Mouse (Mus musculus) retina, adult 2 months (tissue): ENCODE data around the gene Scn2a.

ENCODE experiments used
- DNase-seq: peaks from one replicate; pipeline ENCODE4 v3.0.0-alpha.2; 2012; ENCODE audit warnings: low read depth, low spot score

The Scn2a gene

DNA sequence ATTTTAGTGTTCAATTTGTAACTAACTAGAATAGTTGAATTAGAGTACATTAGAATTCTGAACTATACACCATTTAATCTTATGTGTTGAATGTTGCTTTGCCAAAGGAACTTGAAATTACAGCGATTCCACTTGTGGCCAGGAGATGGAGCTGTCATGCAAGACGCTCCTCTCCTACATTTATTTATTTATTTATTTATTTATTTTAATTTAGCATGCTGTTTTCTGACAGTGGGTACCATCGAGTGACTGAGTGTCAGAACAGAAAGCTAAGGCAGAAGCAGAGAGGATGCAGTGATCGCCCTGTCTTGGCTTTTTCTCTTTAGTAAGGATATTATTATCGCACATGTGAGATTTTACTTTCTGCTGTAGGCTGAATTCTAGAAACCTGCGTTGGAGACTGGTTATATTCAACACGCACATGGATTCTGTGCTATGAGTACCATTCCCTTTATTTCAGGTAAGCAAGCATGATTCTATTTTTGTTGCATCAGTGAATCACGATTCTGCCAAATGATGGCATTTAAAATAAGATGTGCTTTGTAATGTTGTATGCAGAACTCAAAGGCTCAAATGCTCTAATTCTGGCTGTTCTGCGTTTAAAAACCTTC, at the start of gene Scn2a:
TSS of gene Scn2a (plus strand) at position 216 of the 611 bp plus-strand sequence.
- no peak for DNase-seq

DNA sequence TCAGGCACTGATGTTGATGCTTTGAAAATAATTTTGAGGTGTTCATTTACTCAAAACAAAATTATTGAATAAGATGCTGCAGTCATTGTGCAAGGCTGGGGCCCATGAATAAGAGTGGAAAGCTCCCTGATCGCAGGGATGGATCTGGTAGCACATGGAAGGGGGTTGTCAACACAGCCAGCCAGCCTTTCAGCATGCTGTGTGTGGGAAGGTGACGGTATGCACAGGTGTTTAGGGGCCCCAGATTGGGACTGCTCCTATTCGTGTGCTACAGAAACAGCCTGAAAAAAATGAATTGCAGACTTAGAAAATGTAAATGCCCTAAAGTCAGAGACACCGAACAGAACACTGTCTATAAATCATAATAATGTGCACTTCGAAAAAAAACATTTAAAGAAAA, 32.9 kb upstream of the Scn2a start:
- no peak for DNase-seq

DNA sequence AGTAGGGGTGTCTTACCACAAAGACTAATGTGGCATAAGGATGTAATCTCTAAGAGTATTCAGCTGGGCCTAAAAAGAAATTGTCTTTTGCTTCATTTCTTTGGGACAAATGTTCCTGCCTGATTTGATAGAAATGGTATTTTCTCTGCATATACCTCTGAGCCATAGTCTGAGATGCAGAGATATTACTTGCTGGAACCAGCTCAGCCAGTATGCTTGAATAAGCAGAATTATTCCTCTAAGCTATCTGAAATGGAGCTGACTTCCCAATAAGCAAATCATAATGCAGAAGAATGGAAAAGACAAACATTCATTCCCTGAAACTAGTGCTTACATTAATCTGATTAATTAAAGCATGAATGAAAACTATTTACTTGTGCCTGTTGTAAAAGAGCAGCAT, 12.8 kb upstream of the Scn2a start:
- no peak for DNase-seq

DNA sequence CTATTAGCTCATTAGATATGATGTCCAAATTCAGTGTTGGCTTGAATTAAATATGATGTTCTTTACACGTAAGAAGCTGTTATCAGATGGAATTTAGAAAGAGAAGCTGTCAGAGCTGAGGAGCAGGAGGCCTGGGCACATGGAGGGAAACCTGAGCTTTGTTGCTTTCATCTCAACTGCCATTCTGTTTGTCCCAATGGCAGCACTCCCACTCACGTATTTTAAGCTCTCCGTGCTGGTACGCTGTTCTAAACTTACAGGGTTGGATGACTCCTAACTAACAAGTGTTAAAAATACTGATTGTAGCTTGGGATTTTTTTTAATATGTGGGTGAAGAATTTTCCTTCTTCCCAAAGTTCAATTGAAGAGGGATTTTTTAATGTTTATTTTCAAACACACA, 8.7 kb upstream of the Scn2a start:
- DNase-seq: no peak

DNA sequence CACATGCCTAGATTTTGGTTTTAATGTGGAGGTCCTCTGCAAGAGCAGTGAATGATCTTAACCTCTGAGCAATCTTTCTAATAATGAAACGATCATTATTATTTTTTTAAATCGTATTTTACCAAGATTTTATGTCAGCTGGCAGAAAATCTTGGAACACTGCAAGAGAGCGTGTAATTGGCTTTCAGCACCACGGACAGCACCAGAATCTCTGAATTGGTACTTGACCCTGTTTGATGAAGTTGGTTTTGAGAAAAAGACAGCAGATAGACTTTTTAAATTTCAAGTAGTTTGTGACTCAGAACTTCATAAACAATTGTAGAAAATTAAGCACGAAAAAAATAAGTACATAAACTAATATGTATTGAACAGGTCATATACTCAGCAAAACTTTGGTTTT, 790 bp upstream of the Scn2a start:
- DNase-seq: no peak

DNA sequence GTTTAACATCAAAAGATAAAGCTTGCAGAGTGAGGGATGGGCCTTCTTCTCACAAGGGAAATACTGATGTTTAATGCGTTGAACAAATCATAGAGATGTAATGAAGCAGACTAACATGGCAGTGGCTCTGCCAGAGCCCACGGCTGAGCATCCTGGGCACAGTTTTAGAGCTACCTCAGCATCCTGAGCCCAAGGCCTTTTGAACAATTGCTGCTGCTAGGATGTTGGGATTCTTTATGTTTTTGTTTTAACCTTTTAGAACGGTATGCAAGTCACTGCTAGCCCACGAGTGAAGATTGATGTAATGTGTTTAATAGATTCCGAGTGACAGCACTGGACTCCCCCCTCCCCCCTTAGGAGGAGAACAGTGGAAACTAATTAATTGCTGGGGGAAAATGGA, 683 bp downstream of the Scn2a start:
- no peak for DNase-seq

DNA sequence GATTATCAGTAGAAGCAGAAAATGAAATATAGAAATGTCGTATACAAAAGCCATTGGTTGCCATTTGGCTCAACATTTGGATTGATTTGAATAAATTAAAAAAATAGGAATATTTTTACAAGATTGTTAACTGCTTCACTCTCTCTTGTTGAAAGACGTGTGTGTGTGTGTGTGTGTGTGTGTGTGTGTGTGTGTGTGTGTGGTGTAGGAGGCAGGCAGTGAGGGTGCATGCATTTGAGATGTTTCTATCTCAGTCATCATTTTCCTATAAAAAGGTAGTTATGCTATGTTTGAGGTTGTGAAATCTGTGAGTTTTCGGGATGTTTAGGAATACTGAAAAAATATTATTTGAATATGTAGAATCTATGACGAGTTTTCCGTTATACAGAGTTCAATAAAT, 1.3 kb downstream of the Scn2a start:
- DNase-seq: no peak

DNA sequence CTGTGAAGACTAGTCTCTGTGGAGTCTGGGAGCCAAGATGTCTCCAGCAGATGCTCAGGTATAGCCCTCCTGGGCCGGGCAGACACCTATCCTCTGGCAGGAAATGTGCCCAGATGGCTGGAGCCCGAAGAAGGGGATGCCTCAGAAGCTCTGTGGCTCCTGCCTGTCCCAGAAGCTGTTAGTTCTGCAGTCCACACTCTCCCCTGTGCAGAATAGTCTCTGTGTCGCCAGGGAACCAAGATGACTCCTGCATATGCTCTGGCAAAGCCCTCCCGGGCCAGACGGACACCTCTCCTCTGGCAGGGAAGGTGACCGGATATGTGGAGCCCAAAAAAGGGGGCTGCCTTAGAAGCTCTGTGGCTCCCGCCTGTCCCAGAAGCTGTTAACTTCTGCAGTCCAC, 32.1 kb downstream of the Scn2a start:
- DNase-seq: no peak

DNA sequence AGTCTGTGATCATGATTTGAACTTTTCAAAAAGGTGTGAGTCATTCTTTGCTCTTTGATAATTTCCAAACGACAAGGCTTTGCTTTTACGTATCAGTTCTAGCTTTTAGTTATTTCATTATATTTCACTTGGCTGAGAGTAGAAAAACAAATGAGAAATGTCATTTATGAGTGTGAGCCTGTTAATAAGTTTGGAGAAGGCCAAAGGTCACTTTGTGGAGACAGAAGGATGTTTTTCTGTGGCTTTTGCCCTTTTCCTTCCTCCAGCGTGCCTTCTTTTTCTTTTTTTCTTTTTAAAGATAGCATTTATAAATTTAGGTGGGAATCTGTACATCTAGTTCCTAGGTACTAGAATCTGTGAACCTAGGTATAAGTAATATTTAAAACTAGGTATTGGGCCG, 36.5 kb downstream of the Scn2a start:
- DNase-seq: no peak

DNA sequence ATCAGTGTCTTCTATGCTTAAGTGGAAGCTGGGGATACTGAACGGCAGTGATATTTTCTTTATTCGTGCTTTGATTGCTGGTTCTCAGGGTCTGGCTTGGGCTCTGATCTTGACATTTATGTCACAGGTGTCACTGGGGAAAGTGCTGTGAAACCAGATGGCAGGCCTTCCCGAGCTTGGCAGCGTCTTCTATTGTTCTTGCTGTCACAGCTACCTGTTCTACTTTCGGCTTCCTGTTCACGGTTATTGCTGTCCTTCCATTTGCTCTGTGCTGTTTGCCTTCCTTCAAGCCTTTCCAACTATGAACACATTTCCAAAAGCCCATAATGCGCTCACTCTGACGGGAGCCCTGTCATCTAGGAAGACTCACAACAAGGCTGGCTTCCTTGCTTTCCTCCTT, 37.9 kb downstream of the Scn2a start:
- no peak for DNase-seq

DNA sequence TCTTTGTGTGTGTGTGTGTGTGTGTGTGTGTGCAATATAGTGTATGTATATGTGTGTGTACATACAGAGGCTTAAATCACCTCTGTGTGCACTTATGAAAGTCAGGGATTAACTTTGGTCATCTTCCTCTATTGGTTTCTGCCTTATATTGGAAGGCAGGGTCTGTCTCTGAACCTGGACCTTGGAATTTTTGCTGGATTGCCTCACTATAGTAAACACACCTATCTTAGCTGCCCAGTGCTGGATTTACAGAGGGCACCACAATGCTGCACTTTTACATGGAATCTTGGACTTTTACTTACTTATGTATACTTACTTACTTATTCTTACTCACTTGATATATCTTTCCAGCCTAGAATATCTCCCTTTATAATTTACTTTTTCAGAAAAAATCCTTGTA, 43.3 kb downstream of the Scn2a start:
- no peak for DNase-seq

DNA sequence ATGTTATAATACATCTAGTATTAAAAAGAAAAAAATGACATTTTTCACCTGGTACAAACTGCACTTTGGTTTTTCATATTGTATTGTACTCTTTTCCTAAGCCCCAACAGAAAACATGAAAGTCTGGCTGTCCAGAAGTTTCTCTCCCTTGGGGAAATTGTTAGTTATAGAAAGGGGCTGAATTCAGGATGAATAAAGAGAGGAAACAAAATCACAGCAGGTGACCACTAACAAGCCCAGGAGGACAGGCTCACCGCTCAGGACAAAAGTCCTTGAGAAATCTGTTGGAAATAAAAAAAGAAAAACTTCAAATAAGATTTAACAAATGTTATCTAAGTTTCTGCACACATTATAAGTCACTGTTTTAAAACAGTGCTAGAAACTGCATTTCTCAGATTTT, 43.9 kb downstream of the Scn2a start:
- no peak for DNase-seq

DNA sequence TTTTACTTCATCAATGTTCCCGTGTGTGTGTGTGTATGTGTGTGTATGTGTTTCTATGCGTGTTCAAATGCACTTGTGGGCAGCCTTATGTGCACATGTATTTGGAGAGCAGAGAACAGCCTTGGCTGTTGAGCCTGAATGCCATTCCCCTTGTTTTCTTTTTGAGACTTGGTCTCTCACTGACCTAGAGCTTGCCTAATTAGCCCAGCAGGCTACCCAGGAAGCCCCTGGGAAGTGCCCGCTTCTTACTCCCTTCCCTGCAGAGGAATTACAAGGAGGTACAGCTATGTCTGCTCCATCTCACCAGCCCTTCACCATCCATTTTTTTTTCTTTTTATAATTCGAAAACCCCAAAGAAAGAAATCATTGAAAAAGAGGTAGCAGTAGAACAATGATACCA, 44.6 kb downstream of the Scn2a start:
- no peak for DNase-seq

DNA sequence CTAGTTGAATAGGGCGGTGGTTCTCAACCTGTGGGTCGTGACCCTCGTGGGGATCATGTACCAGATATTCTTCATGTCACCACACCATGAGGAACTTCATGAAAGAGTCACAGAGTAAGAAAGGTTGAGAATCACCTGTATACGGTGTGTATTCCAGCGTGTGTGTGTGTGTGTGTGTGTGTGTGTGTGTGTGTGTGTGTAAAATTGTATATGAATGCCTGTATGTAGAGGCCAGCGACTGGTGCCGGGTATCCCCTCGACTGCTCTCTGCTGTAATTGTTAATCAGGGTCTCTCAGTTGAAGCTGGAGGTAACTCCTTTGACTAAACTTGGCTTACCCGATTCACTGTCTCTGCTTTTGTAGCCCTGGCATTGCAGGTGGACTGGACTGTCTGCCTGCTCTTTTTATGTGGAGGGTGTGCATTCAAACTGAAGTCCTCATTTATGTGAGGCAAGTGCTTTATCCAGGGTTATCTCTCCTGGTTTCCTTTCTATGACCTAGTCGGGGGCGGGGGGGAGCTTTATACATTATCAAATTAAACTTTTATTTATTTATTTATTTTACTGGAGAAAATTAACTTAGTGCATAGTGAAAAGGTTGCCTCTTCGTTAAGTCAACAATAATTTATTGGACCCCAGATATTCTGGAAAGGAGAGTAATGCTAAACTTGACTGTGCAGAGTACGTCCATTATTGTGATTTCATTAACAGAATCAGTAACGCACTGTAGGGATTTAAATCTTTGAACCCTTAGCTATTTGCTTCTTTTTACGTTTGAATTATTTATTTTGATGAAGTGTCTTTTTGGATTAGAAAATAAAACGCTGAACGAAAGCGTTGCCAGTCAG, 47.2 kb downstream of the Scn2a start:
- DNase-seq: no peak

DNA sequence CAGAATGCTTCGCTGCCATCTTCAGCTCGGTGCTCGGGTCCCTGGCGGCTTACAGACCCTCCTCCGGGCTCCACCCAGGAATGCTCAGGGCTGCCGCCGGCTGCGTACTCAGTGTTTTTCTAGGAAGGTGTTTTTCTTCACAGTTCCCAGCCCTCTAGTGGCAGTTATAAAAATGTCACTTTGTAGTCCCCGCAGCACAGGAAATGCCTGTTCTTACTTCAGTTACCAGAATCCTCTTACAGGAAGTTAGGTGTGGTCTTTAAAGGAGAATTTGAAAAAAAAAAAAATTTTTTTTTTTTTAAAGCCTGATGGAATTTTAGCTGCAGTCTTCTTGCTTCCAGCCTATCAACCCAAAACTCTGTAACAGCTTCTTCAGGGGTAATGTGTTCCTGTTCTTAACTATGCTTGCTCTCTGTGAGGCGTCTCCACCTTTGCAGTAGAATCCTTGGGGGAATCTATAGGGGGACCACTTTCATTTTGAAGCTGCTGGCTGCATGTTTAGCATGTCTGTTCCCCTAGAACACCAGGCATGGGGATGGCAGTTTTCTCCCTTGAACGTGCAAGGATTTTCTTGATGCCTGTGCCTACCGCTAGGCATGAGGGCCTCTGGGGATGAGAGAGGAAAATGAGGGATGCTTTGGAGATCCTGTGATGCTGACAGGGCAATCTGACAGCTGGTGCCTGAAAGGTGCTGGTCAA, 48.0 kb downstream of the Scn2a start:
- DNase-seq: peak; percentile 53

DNA sequence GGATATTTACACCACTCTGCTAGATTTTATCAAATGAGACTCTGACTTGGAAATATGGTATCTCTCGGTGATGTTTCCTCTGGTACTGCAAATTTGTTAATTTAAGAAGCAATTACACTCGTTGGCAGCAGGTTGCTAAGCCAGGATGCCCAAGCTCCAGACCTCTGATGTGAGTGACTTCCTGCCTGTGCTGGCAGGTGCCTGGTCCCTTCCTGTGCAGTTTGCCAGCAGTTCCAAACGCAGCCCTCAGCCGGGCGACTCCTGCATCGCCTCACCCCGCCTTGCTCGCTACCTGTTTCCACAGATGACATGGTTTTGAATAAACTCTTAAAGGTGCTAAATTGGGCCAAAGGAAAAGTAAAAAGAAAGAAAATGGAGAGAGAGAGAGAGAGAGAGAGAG, 49.0 kb downstream of the Scn2a start:
- DNase-seq: no peak

DNA sequence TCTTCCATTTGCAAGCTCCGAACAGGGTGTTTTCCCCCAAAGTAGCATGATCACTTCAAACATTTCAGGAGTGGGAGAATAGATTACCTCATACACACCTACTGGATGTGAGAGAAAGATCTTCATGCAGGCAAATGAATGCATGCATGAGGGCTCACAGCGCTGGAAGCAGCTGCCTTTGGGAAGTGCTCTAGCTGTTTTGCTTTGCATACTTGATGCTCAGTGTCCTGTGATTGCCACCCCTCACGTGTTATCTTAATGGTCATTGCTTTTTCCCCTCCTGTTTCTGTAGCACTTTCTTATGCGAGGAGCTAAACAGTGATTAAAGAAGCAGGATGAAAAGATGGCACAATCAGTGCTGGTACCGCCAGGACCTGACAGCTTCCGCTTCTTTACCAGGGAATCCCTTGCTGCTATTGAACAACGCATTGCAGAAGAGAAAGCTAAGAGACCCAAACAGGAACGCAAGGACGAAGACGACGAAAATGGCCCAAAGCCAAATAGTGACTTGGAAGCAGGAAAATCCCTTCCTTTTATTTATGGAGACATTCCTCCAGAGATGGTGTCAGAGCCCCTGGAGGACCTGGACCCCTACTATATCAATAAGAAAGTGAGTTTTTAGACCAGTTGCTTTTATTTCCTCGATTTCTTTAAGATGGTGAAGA, 49.7 kb downstream of the Scn2a start:
- no peak for DNase-seq

DNA sequence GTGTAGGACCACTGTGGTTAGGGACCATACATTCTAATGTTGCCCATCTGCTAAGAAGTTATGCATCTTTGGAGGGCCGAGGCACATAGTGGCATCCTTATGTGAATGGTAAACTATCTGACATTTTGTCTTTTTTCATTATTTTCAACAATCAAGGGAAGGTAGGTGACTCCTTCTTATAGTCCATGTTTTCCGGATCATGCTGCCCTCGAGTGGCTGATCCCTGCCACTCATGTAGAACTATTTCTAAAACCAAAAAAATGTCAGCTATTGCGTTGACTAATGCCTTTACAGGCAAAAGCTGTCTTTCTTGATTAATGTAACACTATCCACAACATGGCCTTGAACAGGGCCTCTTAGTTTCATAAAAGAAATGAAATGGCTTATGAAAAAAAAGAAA, 59.0 kb downstream of the Scn2a start:
- DNase-seq: no peak

DNA sequence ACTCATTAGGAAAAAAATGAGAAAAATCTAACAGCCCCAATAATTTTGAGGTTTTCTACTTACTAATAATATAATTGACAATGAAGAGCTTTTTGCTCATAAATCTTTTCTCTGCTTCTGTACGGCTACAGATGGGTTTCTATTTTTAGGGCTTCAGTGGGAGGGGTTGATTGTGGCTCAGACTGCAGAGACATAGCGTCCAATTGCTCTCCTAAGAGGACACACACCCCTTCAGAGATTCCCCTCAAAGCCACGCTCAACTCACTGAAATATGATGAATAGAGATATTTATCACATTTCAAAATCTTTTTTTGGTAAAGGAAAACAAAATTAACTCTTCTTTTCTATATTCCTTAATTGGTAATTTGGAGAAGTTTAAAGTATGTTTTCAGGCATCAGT, 64.6 kb downstream of the Scn2a start:
- no peak for DNase-seq

DNA sequence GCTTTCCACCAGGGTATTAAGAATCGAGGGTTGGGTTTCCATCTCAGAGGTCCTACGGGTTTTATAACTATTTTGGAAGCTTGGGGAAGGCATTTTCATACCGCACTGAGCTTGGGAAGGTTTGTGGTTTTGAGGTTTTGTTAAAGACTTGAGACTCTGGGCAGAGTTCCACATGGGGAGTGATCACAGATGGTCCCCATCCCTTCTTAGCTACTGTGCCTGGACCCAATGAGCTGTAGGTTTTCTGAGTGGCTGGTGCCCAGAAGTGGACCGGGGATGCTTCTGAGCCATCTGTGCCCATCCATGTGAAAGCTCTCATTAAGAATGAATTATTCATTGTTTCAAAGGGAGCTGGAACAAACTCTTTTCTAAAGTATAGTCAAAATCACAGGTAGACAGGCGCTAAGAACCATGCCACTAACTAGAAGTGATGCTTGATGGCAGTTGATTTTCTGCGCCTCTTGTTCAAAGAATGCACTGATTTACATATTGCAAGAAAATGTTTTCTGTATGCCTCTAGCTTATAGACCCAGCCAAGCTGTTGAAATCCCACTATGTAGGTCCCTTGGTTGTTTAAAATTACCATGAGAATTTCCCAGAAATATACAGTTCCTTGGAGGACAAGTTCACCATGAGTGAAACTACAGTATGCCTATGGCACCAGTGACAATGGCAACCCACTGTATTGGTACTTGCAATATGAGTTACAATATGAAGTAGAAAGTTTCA, 70.0 kb downstream of the Scn2a start:
- no peak for DNase-seq

DNA sequence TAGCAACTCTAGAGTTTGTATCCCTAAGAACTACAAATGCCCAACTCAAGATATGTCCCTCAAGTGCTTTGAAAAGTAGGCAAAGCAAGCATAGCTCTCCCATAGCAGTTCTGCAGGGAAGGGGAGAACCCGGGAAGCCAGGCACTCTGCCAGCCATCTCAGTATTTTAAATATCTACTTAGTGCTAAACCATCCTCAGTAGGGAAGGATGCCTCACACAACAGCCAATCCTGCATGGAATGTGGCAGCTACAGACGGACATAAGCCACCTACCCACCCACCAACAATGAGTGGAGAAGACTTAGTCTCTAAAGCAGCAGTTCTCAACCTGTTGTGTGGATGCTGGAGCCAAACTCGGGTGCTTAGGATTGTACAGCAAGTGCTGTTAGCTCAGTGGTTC, 73.9 kb downstream of the Scn2a start:
- DNase-seq: no peak

DNA sequence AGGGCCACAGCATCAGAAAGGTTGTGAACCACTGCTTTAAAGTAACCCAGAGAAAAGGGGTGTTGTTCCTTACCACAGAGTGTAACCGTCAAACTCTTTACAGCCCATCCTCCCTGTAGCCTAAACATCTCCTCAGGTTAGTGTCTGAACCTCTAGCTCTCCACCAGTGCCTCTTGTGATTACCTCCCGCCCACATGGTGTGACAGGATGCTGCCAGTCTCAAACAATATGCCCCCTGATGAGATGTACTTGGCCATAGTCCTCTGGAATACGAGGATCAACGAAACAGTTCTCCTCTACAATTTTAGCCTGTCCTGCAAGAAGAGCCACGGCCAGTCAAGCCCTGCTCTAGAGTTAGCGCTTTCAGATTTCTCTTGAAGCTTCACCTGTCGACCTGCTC, 74.5 kb downstream of the Scn2a start:
- no peak for DNase-seq
